Mouse (Mus musculus) urinary bladder, postnatal 4 days (tissue): ENCODE results near the gene Milr1.
A peak's percentile ranks its signal among the peaks of the same experiment; 100 is the strongest.
"Not testable (repeated sequence)": the region's sequence is repeated elsewhere in the genome, so short reads cannot be mapped to it uniquely, and the experiment has no call there.

Experiments
- DNase-seq, 2 experiments: peaks; one replicate each; pipeline ENCODE4 v3.0.0; 2021 to 2022; ENCODE audit warnings: low spot score in 2 of 2

Gene Milr1

DNA sequence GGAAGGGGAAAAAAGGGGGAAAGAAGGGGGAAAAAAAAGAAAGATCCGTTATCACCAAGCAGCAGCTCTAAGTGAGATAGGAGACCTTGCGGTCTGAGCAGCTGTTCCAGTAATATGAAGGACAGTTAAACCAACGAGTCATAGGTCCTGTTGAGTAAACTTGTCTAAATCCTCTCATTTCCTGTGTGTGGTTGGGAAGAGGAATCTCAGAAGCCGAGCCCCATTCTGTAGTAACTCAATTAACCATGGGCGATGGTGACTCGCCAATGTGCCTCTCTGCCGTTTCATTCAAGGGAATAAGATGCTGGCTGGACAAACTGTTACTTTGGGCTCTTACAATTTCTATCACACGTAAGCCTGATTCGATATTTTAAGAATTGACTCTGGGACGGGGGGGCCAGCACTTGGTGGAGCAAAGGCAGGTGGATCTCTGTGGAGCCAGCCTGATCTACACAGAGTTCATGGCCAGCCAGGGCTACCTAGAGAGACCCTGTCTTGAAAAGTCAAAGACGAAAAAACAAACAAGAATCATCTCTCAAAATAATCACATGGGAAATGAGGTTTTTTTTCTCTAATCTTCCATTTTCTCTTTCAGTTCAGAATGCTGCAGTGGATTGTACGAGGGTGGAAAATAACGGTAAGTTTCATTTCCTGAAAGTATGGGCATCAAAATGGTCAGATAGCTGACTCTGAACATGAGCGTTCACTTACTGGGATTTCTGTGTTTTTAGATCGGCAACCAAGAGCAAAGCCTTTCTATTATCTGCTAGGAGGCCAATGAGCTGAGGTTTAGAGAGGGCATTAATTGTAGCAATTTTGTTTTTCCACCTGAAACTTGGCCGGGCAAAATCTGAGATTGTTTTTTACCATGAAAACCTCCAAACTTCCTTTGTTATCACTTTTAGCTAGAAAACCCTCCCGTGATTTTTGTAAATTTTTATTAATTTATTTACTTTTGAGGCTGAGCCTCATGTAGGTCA is at the start of gene Milr1:
Milr1 (plus strand) TSS at position 188 of the 980 bp plus-strand sequence.
- no peak for DNase-seq

GRCm38 (mm10) chr11:106701589-106701988 is 49.4 kb upstream of the Milr1 start:
- DNase-seq = no peak

DNA sequence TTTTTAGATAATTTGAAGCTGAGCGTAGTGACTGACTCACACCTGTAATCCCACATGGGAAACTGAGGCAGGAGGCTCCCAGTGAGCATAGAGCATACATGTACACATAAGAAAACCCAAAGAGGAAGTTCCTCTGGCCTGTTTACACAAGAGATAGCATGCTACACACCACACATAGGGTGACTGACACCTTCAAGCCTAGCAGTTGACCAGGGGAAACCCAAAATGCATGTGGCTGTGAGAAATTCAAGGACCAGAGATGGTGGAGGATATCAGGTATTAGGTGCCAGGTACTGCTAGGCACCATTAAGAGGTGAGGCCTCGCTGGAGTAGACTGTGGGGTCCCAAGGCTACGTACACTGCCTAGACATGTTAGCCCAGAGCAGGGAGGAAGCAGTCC is 48.4 kb upstream of the Milr1 start:
- no peak for DNase-seq

- DNase-seq = no peak
Observed at GRCm38 (mm10) chr11:106703931-106704330, 47.1 kb upstream of the Milr1 start.

GRCm38 (mm10) chr11:106704399-106705111 is 46.5 kb upstream of the Milr1 start:
- no peak for DNase-seq

DNA sequence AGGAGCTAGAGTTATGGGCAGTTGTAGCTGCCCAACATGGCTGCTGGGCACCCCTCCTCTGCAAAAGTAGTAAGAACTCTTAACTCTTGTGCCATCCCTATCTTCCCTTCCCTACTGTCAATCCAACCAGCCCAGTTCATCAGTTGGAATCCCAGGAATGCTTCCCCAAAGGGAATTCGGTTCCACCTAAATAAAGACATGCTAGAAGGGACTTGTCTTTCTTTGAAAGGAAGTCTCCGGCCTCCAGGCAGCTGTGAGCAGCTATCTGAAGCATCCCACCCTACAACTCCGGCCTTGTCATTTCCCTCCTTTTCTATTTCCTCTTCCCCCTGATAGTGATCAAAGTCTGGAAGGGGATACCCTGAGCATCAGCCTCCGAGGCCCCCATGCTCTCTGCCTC is 44.8 kb upstream of the Milr1 start:
- DNase-seq = no peak

- DNase-seq = no peak
Observed at GRCm38 (mm10) chr11:106707085-106707484, 43.9 kb upstream of the Milr1 start.

- no peak for DNase-seq
Observed at GRCm38 (mm10) chr11:106707866-106708265, 43.2 kb upstream of the Milr1 start.

DNA sequence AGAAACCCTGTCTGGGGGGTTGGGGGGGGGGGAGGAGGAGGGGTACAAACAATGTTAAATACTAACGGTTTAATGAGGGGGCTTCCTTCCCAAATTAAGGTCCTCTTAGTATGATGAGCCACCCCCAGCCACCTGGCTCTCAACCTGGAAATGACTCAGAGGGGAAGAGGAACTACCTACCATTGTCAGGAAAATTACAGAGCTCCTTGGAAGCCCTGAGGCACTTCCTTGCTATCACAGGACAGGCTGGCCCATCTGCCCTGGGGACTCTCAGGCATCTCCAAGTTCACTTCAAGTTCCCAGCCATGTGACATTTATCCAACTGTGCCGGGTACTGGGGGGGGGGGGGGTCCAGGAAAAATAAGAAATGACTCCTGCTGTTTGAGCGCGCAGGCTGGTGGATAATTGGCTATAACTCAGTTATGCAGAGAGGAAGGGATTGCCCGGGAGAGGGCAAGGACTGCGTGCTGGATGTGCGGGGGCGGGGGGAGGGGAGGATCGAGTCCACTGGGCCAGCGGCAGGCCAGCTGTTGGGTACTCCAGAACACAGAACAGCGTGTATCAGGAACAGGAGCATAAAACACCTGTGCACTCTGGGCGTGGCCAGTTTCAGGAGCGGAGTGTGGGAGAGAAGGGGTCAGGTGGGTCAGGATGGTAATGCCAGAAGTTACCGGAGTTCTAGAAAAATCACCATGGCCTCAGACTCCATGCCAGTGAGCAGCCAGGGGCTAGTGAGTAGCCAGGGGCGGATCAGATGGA is 41.6 kb upstream of the Milr1 start:
- DNase-seq = no peak

GRCm38 (mm10) chr11:106710789-106711188 is 40.2 kb upstream of the Milr1 start:
- no peak for DNase-seq

- no peak for DNase-seq
Observed at GRCm38 (mm10) chr11:106715066-106715465, 36.0 kb upstream of the Milr1 start.

GRCm38 (mm10) chr11:106716568-106716967 is 34.5 kb upstream of the Milr1 start:
- no peak for DNase-seq

- no peak for DNase-seq
Observed at GRCm38 (mm10) chr11:106720379-106720778, 30.6 kb upstream of the Milr1 start.

DNA sequence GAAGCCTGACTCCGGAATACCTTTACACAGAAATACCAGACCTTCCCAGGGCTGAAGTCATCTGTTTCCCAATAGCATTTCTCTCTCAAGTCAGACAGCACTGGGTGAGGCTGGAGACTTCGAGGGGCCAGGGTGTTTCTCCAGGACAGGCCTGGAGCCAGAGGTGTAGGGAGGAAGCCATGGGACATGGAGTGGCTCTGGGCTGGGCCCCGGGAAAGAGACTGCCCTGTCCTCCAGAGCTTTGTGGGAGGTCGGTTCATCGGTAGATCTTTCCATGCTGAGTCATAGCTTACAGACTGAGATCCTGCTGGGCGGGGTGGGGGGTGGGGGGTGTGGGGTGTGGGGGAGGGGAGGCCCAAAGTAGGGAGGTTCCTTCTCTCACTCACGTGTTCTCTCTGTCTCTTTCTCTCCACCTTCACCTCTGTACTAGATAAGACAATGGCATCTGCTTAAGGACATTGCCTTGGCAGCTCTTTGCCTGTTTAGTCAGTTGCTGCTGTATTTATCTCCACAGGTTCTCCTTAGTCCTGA is 28.1 kb upstream of the Milr1 start:
- DNase-seq = peak in 1 of 2 experiments; percentile 47

- no peak for DNase-seq
Observed at GRCm38 (mm10) chr11:106723611-106724125, 27.4 kb upstream of the Milr1 start.

GRCm38 (mm10) chr11:106724176-106724915 is 26.7 kb upstream of the Milr1 start:
- no peak for DNase-seq

DNA sequence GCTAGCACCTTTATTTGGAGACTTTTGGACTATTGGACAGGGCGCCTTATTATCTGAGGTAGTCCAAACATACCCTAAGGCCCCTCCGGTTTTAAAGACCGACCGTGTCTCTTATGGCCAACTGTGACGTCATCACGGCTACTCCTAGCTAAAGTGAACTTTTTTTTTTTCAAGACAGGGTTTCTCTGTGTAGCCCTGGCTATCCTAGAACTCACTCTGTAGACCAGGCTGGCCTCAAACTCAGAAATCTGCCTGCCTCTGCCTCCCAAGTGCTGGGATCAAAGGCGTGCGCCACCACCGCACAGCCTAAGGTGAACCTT is 26.1 kb upstream of the Milr1 start:
- DNase-seq = not testable (repeated sequence)

DNA sequence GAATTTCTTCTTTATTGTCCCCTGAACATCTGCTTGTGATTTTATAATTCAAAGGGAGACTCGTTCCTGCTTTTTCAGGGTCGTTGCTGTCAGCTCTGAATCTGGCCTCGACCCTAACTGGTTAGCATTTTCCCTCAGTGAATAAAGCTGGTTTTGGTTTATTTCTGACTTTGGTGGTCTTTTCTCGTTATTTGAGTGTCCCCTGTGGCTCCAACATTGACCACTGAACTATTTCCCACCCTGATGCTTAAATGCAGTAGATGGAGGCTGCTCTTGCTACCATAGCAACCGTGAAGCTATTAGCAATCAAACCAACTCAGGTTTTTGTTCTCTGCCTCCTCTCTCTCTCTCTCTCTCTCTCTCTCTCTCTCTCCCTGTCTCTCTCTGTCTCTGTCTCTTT is 23.1 kb upstream of the Milr1 start:
- no peak for DNase-seq

- no peak for DNase-seq
Observed at GRCm38 (mm10) chr11:106728402-106729366, 22.3 kb upstream of the Milr1 start.

GRCm38 (mm10) chr11:106729656-106730055 is 21.4 kb upstream of the Milr1 start:
- DNase-seq = no peak
